Mouse (Mus musculus): ENCODE data around the gene Olfr406.

DNA sequence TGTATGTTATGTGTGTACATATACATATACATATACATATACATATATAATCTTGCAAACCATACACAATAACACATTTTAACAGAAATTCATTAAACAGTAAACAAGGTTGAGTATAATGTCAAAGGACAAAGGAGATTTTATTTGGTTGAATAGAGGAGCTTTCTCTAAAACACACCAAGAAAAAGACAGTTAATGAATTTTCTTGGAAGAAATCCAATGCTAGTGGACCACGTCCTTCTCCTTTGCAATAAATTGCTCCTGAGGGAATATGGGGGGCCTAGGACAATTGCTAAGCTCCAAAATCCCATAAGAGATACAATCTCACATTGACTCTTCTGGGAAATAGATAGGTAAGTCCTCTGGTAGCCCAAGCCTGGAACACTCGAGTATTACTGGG lies at the start of gene Olfr406:
- no peak for TF ChIP-seq CTCF (IDR thresholded peaks at IDR 0.05; ENCODE audit: low read depth, low read length)
- TF ChIP-seq POLR2A (IDR thresholded peaks at IDR 0.05; ENCODE audit: borderline replicate concordance, low read depth, low read length) = no peak

Data from bone marrow macrophage, adult 2 months (primary cell).